Mouse (Mus musculus) erythroblast, embryonic 14.5 days (primary cell): Measurements from ENCODE around the gene Nab2.

Source experiments
- GATA1 ChIP-seq: IDR thresholded peaks from 2 replicates; pipeline ENCODE4 v1.6.1; 2012; ENCODE audit warnings: low read length, inconsistent platforms, mixed read lengths
- TAL1 ChIP-seq: IDR thresholded peaks from 3 replicates; pipeline ENCODE4 v1.6.1; 2012; ENCODE audit warnings: low read length, inconsistent platforms, mixed read lengths

DNA sequence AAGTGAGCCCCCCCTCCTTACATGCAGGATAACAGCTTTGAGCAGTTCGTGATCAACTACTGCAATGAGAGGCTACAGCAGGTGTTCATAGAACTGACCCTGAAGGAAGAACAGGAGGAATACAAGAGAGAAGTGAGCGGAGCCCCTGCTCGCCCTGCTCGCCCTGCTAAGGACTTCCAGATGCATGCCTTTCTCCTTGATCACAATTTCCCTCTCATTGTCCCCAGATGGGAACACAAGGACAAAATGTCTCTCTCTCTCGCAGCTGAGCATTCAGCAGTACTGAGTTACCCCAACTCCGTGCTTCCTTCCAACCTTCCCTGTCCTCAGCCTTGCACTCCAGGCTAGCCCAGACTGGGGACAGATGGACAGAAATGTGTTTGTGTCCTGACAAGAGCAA, 44.4 kb upstream of the Nab2 start:
- no peak for TF ChIP-seq TAL1
- no peak for TF ChIP-seq GATA1
